Mouse (Mus musculus): ENCODE results near the gene Trim61. TPM values are rescaled to one million over a fixed set of nuclear protein-coding genes. Genes with fewer than 3 reads are reported as not detected.

Gene Trim61
- polyA plus RNA-seq, 1 experiment = not detected

DNA sequence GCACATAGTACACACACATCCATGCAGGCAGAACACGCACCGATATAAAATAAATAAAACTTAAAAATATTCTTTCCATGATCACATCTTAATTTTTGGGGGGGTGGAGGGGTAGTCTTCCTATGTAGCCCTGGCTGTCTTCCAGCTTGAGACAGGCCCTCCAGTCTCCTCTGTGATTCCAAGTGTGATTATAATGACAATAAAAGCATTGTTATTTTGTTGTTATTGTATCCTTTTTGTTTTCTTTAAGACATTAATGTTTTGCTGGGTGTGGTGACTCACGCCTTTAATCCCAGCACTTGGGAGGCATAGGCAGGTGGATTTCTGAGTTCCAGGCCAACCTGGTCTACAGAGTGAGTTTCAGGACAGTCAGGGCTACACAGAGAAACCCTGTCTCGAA, 29.5 kb upstream of the Trim61 start:
- Histone ChIP-seq H3K36me3 (ENCODE audit: control insufficient read depth) (no peaks in the 10 kb centered on the region), H3K4me3 (replicated peaks) (no peak overlapping the region), H3K4me1 (ENCODE audit: control insufficient read depth) (no peaks in the 10 kb centered on the region), H3K27me3 (ENCODE audit: control insufficient read depth) (no peaks in the 10 kb centered on the region), H3K9me3 (ENCODE audit: control insufficient read depth, low read length) (no peaks in the 10 kb centered on the region)
- no peak for TF ChIP-seq TAL1 (IDR thresholded peaks at IDR 0.05; ENCODE audit: low read length)
- TF ChIP-seq GATA1 (IDR thresholded peaks at IDR 0.05; ENCODE audit: low read length) = no peak

DNA sequence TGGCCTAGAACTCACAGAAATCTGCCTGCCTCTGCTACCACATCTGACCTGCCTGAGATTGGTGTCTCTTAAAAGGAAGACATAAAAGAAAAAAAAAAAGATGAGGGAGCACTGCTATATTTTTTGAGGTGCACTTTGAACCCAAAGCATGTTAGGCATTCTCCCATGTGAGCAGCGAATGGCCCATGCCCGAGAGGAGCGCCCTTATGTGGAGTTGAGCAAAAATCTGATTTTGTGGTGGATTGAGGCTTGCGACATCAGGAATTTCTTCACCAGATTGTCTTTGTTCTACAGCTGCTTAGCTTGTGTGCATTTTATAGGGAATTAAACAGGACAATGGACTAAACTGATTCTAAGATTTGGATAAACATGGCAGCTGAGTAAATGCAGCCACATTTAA, 28.9 kb upstream of the Trim61 start:
- Histone ChIP-seq H3K27me3 (ENCODE audit: control insufficient read depth) (no peaks in the 10 kb centered on the region), H3K36me3 (ENCODE audit: control insufficient read depth) (no peaks in the 10 kb centered on the region), H3K4me1 (ENCODE audit: control insufficient read depth) (no peaks in the 10 kb centered on the region), H3K9me3 (ENCODE audit: control insufficient read depth, low read length) (no peaks in the 10 kb centered on the region), H3K4me3 (replicated peaks) (no peak overlapping the region)
- TF ChIP-seq GATA1 (IDR thresholded peaks at IDR 0.05; ENCODE audit: low read length) (no peak), TAL1 (IDR thresholded peaks at IDR 0.05; ENCODE audit: low read length) (no peak)

DNA sequence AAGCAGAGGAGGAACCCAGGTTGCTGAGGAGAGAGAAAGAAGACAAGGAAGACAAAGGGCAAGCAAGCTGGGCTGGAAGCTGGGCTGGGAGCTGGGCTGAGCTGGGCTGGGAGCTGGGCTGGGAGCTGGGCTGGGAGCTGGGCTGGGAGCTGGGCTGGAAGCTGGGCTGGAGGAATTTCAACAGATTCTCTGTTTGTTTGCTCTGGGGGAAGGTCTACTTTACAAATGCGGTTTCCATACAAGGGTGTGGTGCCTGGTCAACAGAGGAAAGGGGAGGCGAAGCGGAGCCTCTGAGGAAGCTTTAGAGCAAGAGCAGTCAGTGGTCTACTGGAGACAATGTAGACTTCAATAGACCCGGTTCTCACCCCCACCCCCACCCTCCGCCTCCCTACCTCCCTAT, 28.2 kb upstream of the Trim61 start:
- Histone ChIP-seq H3K27me3 (ENCODE audit: control insufficient read depth) (no peaks in the 10 kb centered on the region), H3K9me3 (ENCODE audit: control insufficient read depth, low read length) (no peaks in the 10 kb centered on the region), H3K36me3 (ENCODE audit: control insufficient read depth) (no peaks in the 10 kb centered on the region), H3K4me3 (replicated peaks) (no peak overlapping the region), H3K4me1 (ENCODE audit: control insufficient read depth) (no peaks in the 10 kb centered on the region)
- TF ChIP-seq TAL1 (IDR thresholded peaks at IDR 0.05; ENCODE audit: low read length) = no peak

DNA sequence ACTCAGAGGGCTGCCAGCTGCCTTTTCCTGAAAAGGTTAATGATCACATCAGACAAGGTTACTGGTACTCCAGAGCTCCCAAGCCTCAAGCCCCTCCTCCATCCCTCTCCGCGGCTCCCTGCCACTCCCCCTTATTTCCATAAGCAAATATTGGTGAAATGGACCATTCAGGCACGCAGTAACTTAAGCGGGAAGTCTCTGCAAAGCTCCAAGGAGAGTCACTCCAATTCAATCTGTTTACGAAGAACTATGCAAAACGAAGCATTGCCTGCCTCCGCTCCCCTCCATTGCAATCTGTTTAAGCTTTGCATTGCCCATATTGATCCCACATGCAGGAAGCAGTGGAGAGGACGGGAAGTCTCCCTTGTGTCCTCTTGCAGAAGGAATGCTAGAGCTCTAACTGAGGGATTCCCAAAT, 18.8 kb upstream of the Trim61 start, which contains the start of gene Apela:
Apela (minus strand) TSS at position 220 of the 417 bp plus-strand sequence.
- no peaks in the 10 kb centered on the region for H3K9me3 ChIP-seq (ENCODE audit: control insufficient read depth, low read length)
- H3K27me3 ChIP-seq (ENCODE audit: control insufficient read depth) = peaks cover 7% of the 10 kb centered on the region
- H3K4me1 ChIP-seq (ENCODE audit: control insufficient read depth) = no peaks in the 10 kb centered on the region
- H3K36me3 ChIP-seq (ENCODE audit: control insufficient read depth) = no peaks in the 10 kb centered on the region
- H3K4me3 ChIP-seq (replicated peaks) = no peak within 1 kb of the TSS
- TF ChIP-seq GATA1 (IDR thresholded peaks at IDR 0.05; ENCODE audit: low read length) (no peak), TAL1 (IDR thresholded peaks at IDR 0.05; ENCODE audit: low read length) (no peak)

DNA sequence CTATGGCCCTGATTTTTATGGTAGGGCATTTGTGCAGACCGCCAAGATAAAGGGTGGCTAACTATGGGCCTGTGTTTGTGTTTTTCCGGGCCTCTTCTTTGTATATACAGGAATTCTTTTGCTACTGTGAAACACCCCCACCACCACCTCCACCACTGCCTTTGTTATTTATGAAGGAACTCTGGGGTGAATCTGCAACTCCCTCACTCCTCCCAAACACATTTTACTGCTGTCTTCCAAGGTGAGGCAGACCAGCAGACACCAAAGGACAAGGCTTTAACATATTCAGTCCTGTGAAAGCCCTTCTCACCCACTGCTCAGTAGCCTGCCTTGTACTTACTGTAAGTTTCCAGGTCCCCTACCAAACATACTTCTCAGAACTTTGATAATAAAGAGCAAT, 15.8 kb upstream of the Trim61 start:
- Histone ChIP-seq H3K4me1 (ENCODE audit: control insufficient read depth) (no peaks in the 10 kb centered on the region), H3K27me3 (ENCODE audit: control insufficient read depth) (peaks cover 7% of the 10 kb centered on the region)
- no peak for TF ChIP-seq TAL1 (IDR thresholded peaks at IDR 0.05; ENCODE audit: low read length)
- TF ChIP-seq GATA1 (IDR thresholded peaks at IDR 0.05; ENCODE audit: low read length) = no peak

DNA sequence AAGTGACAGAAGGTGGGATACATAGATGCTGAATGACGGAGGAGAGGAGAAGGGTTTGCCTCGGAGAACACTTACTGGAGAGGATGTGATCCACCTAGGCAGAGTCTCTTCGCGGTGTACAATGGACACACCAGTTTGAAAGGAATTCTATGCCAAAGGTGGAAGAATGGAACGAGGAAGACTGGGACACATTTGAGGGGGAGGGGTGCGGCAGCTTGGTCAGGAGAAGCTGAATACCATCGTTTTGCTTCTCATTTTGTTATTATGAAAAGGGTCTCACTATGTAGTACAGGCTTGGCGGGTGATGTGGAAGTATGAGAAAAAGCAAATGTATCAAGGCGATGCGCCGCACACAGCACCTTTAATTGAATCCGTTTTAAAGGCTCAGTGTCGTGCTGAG, 14.7 kb upstream of the Trim61 start:
- Histone ChIP-seq H3K36me3 (ENCODE audit: control insufficient read depth) (no peaks in the 10 kb centered on the region), H3K27me3 (ENCODE audit: control insufficient read depth) (peaks cover 7% of the 10 kb centered on the region), H3K9me3 (ENCODE audit: control insufficient read depth, low read length) (no peaks in the 10 kb centered on the region), H3K4me3 (replicated peaks) (no peak overlapping the region), H3K4me1 (ENCODE audit: control insufficient read depth) (no peaks in the 10 kb centered on the region)
- TF ChIP-seq GATA1 (IDR thresholded peaks at IDR 0.05; ENCODE audit: low read length) (no peak), TAL1 (IDR thresholded peaks at IDR 0.05; ENCODE audit: low read length) (no peak)

More for the DNA sequence above, 15.8 kb upstream of the Trim61 start:
- no peaks in the 10 kb centered on the region for H3K9me3 ChIP-seq (ENCODE audit: control insufficient read depth, low read length)
- H3K4me3 ChIP-seq (replicated peaks) = no peak overlapping the region
- no peaks in the 10 kb centered on the region for H3K36me3 ChIP-seq (ENCODE audit: control insufficient read depth)

DNA sequence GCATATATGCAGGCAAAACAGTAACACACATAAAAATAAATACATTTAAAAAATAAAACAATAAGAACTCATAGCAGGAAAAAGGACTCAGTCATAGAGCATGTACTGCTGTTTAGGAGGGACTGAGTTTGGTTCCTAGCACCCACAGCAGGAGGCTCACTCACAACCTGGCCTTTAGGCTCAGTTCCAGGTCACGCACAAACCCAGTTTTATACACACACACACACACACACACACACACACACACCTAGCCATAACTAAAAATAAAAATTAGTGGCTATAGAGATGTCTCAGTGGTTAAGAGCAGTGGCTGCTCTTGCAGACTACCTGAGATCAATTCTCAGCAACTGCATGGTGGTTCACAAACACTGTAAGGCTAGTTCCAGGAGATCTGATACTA, 13.8 kb upstream of the Trim61 start:
- no peak overlapping the region for H3K4me3 ChIP-seq (replicated peaks)
- no peak for TF ChIP-seq GATA1 (IDR thresholded peaks at IDR 0.05; ENCODE audit: low read length)
- TF ChIP-seq TAL1 (IDR thresholded peaks at IDR 0.05; ENCODE audit: low read length) = no peak
- peaks cover 4% of the 10 kb centered on the region for H3K27me3 ChIP-seq (ENCODE audit: control insufficient read depth)
- no peaks in the 10 kb centered on the region for H3K4me1 ChIP-seq (ENCODE audit: control insufficient read depth)
- no peaks in the 10 kb centered on the region for H3K9me3 ChIP-seq (ENCODE audit: control insufficient read depth, low read length)
- no peaks in the 10 kb centered on the region for H3K36me3 ChIP-seq (ENCODE audit: control insufficient read depth)

DNA sequence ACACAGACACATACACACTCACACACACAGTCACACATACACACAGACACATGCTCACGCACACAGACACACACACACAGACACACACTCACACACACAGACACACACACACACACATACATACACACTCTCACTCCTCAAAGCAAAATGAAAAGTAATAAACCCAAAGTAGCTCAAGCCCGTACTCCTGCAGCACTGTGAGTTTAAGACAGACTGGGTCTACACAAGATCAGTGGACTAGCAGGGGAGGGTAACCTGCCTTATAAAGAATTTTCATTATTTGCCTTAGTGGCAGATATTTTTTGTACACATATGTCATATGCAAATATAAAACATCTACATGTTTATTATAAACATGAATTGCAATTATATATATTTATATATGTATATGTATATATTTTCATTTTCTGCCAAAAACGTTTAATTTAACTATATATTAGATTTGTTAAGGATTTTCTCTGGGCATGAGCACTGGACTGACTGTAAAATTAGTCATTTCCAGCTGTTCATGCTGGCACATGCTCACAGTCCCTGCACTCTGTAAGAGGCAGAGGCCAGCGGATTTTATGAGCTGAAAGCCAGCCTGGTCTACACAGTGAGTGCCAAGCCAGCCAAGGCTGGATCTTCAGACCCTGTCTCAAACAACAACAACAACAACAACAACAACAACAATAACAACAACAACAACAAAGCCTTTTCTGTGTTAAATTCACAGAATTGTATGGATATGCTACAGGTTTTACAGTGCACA, 12.6 kb upstream of the Trim61 start:
- H3K9me3 ChIP-seq (ENCODE audit: control insufficient read depth, low read length) = no peaks in the 10 kb centered on the region
- TF ChIP-seq GATA1 (IDR thresholded peaks at IDR 0.05; ENCODE audit: low read length) (no peak), TAL1 (IDR thresholded peaks at IDR 0.05; ENCODE audit: low read length) (no peak)

DNA sequence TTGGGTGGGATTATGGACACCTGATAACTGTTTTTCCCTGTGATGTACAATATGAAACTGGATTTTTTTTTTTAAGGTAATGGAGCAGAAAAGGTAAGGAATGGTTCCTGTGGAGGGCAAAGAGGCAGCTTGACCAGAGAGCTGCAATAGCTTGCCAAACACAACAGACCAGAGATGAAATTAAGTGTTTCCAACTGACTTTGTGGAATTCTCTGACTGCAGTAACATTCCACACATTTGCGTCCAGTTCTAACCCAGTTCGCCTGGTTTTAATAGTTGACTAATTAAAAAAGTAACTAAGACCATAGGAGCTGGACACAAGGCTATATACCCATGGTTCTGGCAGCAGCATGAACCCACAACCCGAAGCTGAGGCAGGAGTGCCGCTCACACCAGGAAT, 11.5 kb upstream of the Trim61 start:
- Histone ChIP-seq H3K4me3 (replicated peaks) (no peak overlapping the region), H3K27me3 (ENCODE audit: control insufficient read depth) (no peaks in the 10 kb centered on the region), H3K9me3 (ENCODE audit: control insufficient read depth, low read length) (no peaks in the 10 kb centered on the region), H3K4me1 (ENCODE audit: control insufficient read depth) (no peaks in the 10 kb centered on the region), H3K36me3 (ENCODE audit: control insufficient read depth) (no peaks in the 10 kb centered on the region)
- no peak for TF ChIP-seq TAL1 (IDR thresholded peaks at IDR 0.05; ENCODE audit: low read length)
- no peak for TF ChIP-seq GATA1 (IDR thresholded peaks at IDR 0.05; ENCODE audit: low read length)

More for the DNA sequence above, 12.6 kb upstream of the Trim61 start:
- Histone ChIP-seq H3K27me3 (ENCODE audit: control insufficient read depth) (peaks cover 2% of the 10 kb centered on the region; the same call in 1 of the 2 replicates), H3K4me3 (replicated peaks) (no peak overlapping the region), H3K4me1 (ENCODE audit: control insufficient read depth) (no peaks in the 10 kb centered on the region), H3K36me3 (ENCODE audit: control insufficient read depth) (no peaks in the 10 kb centered on the region)

Data from erythroblast, embryonic 14.5 days (primary cell).